Mouse (Mus musculus) cerebellum, adult 2 months (tissue): ENCODE data around the gene Cfd.

ENCODE experiments used
- CTCF ChIP-seq: fragments of 200-500 bp; IDR thresholded peaks from 2 replicates; pipeline ENCODE4 v1.5.1; 2011; ENCODE audit warnings: low read depth, mild to moderate bottlenecking, control low read depth, low read length, moderate library complexity, borderline replicate concordance; ENCODE audit not compliant: insufficient read depth
- POLR2A ChIP-seq: fragments of 200-500 bp; IDR thresholded peaks from 2 replicates; pipeline ENCODE4 v1.6.1; 2011; ENCODE audit warnings: low read length, control low read depth, borderline replicate concordance; ENCODE audit not compliant: insufficient read depth

DNA sequence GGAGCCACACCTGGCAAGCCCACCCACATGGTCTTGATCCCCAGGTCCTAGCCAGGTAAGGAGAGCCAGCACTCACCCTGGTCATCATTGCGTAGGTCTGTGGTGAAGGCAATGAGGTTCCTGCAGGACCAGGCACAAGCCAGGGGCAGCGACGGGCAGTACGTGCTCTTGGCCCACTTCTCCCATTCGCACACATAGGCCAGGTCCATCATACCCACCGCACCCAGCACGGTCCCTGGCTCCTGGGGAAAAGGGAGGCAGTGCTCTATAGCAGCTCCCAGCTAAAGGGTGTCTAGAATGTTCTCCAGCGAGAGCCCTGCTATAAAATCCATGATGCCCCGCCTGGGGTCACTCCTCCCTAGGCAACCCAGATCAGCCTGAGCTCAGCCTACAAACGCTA lies 16.8 kb downstream of the Cfd start:
- TF ChIP-seq CTCF: no peak
- no peak for TF ChIP-seq POLR2A
